Mouse (Mus musculus) left cerebral cortex, adult 2 months (tissue): ENCODE data around the gene Eef2. TPM values are rescaled to one million over a fixed set of nuclear protein-coding genes. Genes with fewer than 3 reads are reported as not detected.
A peak's percentile ranks its signal among the peaks of the same experiment; 100 is the strongest.

ENCODE experiments used
- DNase-seq, 2 experiments: peaks; one replicate each; pipeline ENCODE4 v3.0.0; 2021 to 2022; ENCODE audit warnings: low spot score in 2 of 2, mixed read lengths in 1 of 2; ENCODE audit errors: extremely low spot score in 1 of 2
- H3K27ac ChIP-seq: fragments of 200-600 bp; 2 replicates; pipeline ENCODE4 v1.8.1; 2022
- H3K4me3 ChIP-seq: fragments of 200-600 bp; 2 replicates; pipeline ENCODE4 v1.8.1; 2022
- CTCF ChIP-seq: fragments of 200-600 bp; IDR thresholded peaks from 2 replicates; pipeline ENCODE4 v1.8.1; 2022; ENCODE audit warnings: antibody characterized with exemption, mild to moderate bottlenecking, moderate library complexity
- intact Hi-C: fragments of 180-260 bp; cut with DNase I; formaldehyde crosslinking; loops from one replicate; pipeline ENCODE4 v1.15.1; 2025
- long read RNA-seq, 2 experiments: library from polyadenylated mRNA; stranded (forward); transcript quantifications; one replicate each; pipeline ENCODE4 v2.0.0; 2021; ENCODE audit warnings: borderline mapping rate in 2 of 2
- total RNA-seq, 2 experiments: library from RNA; stranded (reverse); gene quantifications; 2 replicates each; pipeline ENCODE4 v1.2.3; 2021

Eef2 gene
- 100 to 1,000 TPM; 884 to 901 TPM for total RNA-seq
- long read RNA-seq, experiment 1, transcript Eef2-201 (14 exons, 3,089 nt), result major isoform, 214 of 352 reads
- long read RNA-seq, experiment 1, partial matches to known transcripts, result 113 of 352 reads
- long read RNA-seq, experiment 1, other reads (novel, unspliced or antisense), result 25 of 352 reads
- long read RNA-seq, experiment 2, transcript Eef2-201 (14 exons, 3,089 nt), result major isoform, 246 of 360 reads
- long read RNA-seq, experiment 2, partial matches to known transcripts, result 84 of 360 reads
- long read RNA-seq, experiment 2, other reads (novel, unspliced or antisense), result 30 of 360 reads

- Histone ChIP-seq H3K27ac (peak within 1 kb of the TSS; percentile 91), H3K4me3 (peak within 1 kb of the TSS; percentile 97)
- intact Hi-C loops, result no loop called here
- TF ChIP-seq CTCF, result no peak
- DNase-seq, result peak; percentile 99
These were observed at the start of gene Eef2 for GRCm38 (mm10) chr10:81176466-81177271. Gene Eef2, plus strand, starts transcription at chr10:81176631.

GRCm38 (mm10) chr10:81134181-81134587, 42.2 kb upstream of the Eef2 start:
- peak overlapping the region; percentile 40 for H3K27ac ChIP-seq
- intact Hi-C loops, result no loop called here
- DNase-seq, result peak in 1 of 2 experiments; percentile 63
- H3K4me3 ChIP-seq, result no peak overlapping the region; the same call in 1 of the 2 replicates
- no peak for TF ChIP-seq CTCF

DNA sequence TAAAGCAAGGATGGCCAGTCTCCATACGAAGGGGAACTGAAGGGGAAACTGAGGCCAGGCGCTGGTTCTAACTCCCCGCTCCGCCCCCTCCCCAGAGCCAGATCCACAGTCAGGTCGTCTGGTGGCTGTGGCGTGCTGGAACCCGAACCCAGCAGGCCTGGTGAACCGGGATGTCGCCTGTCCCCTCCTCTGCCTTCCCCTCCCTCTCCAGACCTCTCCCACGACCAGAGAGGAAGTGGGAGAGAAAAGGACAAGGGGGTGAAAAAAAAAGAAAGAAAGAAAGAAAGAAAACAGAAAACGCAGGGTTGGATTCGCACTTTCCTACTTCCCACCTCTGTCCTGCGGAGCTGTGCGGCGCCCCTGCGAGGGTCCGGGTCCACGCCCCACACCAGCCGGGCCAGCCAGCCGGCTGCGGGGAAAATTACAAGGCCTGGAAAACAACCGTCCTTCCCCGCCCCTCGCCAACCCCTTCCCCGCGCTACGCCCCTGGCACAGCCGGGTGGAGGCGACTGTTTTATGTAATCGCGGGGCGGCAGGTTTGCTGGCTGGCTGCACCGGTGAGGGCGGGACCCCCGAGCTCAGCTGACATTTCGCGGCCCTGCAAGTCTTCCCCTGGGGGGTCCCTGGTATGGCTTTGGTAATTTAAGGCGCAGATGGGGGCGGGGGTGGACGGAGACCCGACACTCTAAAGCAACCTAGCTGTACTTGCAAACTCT, 41.3 kb upstream of the Eef2 start, which contains the start of gene Zbtb7a:
TSS of gene Zbtb7a (plus strand) at position 255 of the 716 bp plus-strand sequence.
- peak within 1 kb of the TSS; percentile 96 for H3K27ac ChIP-seq
- peak; percentile 64 to 68 for DNase-seq
- TF ChIP-seq CTCF, result no peak
- H3K4me3 ChIP-seq, result peak within 1 kb of the TSS; percentile 61
- intact Hi-C loops, result no loop called here

DNA sequence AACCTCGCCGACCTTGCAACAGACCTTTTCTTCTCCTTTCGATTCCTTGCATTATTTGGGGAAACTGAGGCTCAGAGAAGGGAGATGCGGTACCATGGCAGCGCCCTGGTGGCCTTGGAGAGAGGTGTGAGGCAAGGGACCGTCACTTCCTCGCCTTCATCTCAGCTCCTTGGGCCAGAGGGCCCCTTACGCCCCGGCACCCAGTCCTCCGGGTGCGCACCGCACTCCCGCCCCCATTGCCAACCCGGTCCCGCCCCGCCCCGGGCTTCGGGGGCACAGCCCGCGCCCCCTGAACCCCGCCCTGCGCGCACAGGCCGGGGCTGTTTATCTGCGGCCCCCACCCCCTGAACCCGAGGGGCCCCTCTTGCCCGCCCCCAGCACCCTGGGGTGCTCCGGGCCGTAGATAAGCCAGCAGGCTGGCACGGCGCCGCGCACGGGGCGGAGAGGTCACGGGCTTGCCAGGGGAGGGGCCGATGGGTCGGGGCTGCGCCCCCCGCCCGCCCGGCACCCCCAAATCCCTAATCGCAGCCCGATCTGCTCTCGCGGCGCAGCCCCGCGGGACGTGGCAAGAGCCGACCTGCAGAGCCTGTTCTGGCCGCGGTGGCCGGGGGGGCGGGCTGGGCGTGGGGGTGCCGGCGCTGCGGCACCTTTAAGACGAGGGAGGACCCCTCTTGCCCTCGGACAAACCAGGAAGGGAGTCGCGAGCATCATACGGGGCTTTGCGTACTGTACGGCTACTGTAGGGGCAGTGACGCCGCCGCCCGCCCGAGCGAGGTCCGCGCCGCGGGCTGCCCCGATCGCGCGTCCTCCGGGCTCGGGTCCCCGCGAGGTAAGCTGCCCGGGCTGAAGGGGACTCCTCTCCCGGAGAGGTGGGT, 40.4 kb upstream of the Eef2 start:
- Histone ChIP-seq H3K4me3 (peak overlapping the region; percentile 61), H3K27ac (peak overlapping the region; percentile 96)
- TF ChIP-seq CTCF, result no peak; the same call in 1 of the 2 replicates
- peak; percentile 66 to 70 for DNase-seq
- intact Hi-C loops, result loop anchor here (2.0 kb wide), 1 partner anchor 33 kb away; no protein-coding TSS in a partner anchor

GRCm38 (mm10) chr10:81136706-81137231, 39.7 kb upstream of the Eef2 start:
- Histone ChIP-seq H3K27ac (peak overlapping the region; percentile 96), H3K4me3 (peak overlapping the region; percentile 61)
- DNase-seq, result peak; percentile 72 to 84
- no peak for TF ChIP-seq CTCF
- intact Hi-C loops, result loop anchor here (2.0 kb wide), 1 partner anchor 32 kb away; no protein-coding TSS in a partner anchor

DNA sequence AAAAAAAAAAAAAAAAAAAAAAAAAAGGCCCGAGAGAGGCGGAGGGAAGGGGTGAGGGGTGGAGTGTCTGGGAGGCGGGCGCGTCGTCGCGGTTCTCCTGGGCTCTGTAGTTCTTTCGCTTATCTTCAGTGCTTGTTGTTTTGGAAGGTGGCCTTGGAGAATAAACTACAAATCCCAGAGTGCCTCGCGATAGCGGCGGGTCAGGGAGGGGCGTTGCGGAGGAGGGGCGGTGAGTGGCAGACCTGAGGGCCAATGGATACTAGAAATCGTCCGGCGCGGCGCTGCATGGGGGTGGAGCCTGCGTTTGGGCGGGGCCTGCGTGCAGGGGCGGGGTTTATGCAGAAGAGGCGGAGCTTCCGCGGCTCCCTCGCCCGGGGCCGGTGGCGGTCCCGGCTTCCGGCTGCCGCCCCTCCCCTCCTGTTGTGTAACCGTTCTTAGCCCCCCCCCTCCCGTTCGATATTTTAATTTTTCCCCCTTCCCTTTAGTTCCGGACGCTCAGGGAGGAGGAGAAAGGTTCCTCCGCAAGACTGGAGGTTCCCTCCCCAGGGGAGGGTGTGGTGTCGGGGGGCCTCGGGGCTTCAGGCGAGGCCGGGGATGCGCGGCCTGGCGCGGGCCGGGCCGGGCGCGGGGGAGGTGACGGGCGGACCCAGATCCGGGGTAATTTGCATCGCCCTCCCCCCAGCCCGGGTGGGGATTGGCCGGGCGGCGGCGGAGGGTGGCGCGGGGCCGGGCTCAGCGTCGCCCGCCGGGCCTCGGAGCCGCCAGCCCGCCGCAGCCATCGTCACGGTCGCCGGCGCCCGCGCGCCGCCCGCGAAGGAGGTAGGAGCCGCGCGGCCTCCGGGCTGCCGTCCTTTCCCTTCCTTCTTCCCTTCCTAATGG, 38.9 kb upstream of the Eef2 start:
- TF ChIP-seq CTCF, result no peak
- intact Hi-C loops, result loop anchor here (2.0 kb wide), 1 partner anchor 31 kb away; no protein-coding TSS in a partner anchor

DNA sequence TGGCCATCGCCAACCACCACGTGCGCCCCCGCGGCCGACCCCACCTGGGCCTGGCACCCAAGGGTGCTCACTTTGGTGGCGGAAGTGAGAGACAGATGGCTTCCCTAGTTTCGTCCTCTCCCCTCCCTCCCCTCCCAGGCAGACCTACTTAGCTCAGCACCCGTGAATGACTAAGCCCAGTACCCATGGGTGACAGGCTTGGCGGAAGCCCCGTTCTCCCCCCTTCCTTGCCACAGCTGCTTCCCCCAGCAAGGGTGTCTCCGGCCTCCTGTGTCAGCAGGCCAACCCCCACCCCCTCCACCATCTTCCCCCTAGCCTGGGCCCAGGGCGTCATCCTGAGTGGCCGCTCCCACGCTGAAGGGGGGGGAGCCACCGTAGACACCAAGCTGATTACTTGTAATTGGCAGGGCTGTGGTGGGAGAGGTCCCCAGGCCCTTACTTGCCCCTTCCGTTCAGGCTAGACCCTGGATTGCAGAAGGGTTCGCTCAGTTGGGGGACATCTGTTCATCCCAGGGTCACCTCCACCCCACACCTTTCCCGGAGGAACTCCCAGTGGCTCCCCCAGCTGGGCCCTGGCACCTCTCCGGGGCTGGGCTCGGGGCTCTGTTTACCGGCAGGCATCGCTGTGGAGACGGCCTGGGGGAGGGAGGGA, 38.2 kb upstream of the Eef2 start:
- DNase-seq, result peak; percentile 49 to 51
- peak overlapping the region; percentile 83 for H3K4me3 ChIP-seq
- intact Hi-C loops, result no loop called here
- TF ChIP-seq CTCF, result no peak
- peak overlapping the region; percentile 98 for H3K27ac ChIP-seq

More for the DNA sequence above, 38.9 kb upstream of the Eef2 start:
- Histone ChIP-seq H3K4me3 (peak overlapping the region; percentile 83), H3K27ac (peak overlapping the region; percentile 98)
- DNase-seq, result peak; percentile 99 to 100

DNA sequence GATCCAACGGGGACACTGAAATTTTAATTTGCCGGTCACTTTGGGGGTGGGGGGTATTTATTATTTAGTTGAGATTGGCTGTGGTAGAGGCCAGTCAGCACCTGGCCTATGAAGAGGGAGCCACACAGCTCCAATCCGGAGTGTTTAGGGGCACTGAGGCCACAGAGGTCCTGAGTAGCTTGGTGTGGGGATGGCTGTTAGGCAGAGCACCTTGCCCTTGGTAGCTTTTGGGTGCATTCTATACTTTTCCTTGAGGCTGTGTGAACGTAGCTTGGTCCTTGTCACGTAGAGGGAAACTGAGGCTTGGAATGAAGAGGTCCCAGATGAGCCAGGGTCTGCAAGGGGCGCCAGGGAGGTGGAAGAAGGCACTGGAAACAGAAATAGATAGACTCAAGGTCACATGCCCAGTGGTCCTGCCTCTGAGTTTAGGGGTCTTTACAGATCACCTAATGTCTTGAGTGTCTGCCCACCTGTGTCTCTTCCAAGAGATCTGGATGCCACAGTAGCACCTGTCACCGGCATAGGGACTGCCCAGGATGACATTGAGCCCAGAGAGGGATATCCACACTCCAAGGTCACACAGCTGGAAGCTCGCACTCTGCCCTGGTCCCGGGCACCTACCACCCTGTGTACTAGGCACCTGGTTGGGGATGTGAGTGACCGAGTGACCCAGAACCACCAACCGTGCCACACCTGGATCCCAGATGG, 37.5 kb upstream of the Eef2 start:
- TF ChIP-seq CTCF, result no peak
- intact Hi-C loops, result no loop called here
- Histone ChIP-seq H3K4me3 (peak overlapping the region; percentile 83), H3K27ac (peak overlapping the region; percentile 16)
- no peak for DNase-seq

GRCm38 (mm10) chr10:81139529-81139846, 36.9 kb upstream of the Eef2 start:
- intact Hi-C loops, result no loop called here
- no peak for DNase-seq
- Histone ChIP-seq H3K27ac (peak overlapping the region; percentile 29; the same call in 1 of the 2 replicates), H3K4me3 (peak overlapping the region; percentile 83)
- no peak for TF ChIP-seq CTCF
